Comparison of ENCODE assay signal across 16 mouse cellular contexts in the genomic region with DNA sequence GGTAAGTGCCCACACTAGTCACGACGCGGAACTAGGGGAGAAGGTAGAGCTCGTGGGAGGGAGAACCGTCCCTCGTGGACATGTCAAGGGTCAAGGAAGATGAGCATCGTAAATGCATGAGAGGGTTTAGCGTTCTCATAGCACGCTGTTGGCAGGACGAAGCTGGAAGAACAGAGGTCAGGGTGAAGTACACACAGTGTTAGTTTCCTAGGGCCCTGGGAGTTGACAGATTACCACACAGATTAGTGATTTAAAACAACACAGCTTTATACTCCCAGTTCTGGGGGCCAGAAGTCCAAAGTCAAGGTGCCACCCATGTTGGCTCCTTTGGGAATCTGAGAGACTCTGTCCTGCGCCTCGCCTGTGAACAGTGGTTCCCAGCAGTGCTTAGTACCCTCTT. TPM values are rescaled to one million over a fixed set of nuclear protein-coding genes. Genes with fewer than 3 reads are reported as not detected.
"Had no signal": no experiment of that assay in that cellular context is flagged by ENCODE, and none has a peak within 500 bp of the region (broad histone marks: within the 10 kb centered on the region; RNA-seq: fewer than 3 reads in every experiment).

No protein-coding gene starts in this region.

- H3K36me3 ChIP-seq: limb, embryonic 13.5 days had no signal

- DNase-seq: left cerebral cortex, postnatal 4 days; right cerebral cortex, postnatal 14 days; thymus, postnatal 4 days had no signal

- ATAC-seq: intestine, embryonic 16.5 days; midbrain, embryonic 13.5 days had no signal

- H3K27me3 ChIP-seq: hindbrain, embryonic 15.5 days; limb, embryonic 13.5 days; midbrain, embryonic 13.5 days had no signal

- H3K9me3 ChIP-seq: hindbrain, embryonic 15.5 days; limb, embryonic 13.5 days; midbrain, embryonic 13.5 days had no signal

- H3K9ac ChIP-seq: hindbrain, embryonic 15.5 days; limb, embryonic 13.5 days; liver, embryonic 14.5 days; midbrain, embryonic 13.5 days had no signal

- H3K4me1 ChIP-seq: hindbrain, embryonic 15.5 days; limb, embryonic 13.5 days; midbrain, embryonic 13.5 days had no signal

- H3K4me2 ChIP-seq: hindbrain, embryonic 15.5 days; limb, embryonic 13.5 days; midbrain, embryonic 13.5 days had no signal

- H3K4me3 ChIP-seq: hindbrain, embryonic 15.5 days; layer of hippocampus, adult 2 months; limb, embryonic 13.5 days; midbrain, embryonic 13.5 days had no signal

- H3K27ac ChIP-seq: hindbrain, embryonic 15.5 days; layer of hippocampus, adult 2 months; limb, embryonic 13.5 days; liver, embryonic 14.5 days; midbrain, embryonic 13.5 days; stomach, postnatal 0 days had no signal

RNA-seq across cellular contexts. Expression of a gene that starts 21.7 kb away (rescaled TPM):
- total RNA-seq: layer of hippocampus, adult 2 months; layer of hippocampus, postnatal 10 days; megakaryocyte progenitor cell, adult 5-6 weeks; midbrain, postnatal 0 days had no signal
- polyA plus RNA-seq: hindbrain, embryonic 15.5 days; limb, embryonic 13.5 days; midbrain, embryonic 13.5 days; midbrain, postnatal 0 days; neural tube, embryonic 14.5 days had no signal

RNA-seq across cellular contexts. Expression of a gene that starts 33.8 kb away (rescaled TPM):
- total RNA-seq: layer of hippocampus, adult 2 months; left cerebral cortex, adult 18-20 months; left cerebral cortex, postnatal 10 days; left cerebral cortex, postnatal 4 days; megakaryocyte progenitor cell, adult 5-6 weeks; midbrain, postnatal 0 days had no signal
- polyA plus RNA-seq: intestine, embryonic 16.5 days; limb, embryonic 13.5 days; liver, embryonic 14.5 days; midbrain, embryonic 13.5 days; neural tube, embryonic 14.5 days; stomach, postnatal 0 days had no signal
